Mouse (Mus musculus) neural tube, embryonic 13.5 days (tissue): ENCODE results near the gene Olfr697. TPM values are rescaled to one million over a fixed set of nuclear protein-coding genes. Genes with fewer than 3 reads are reported as not detected.

Experiments
- ATAC-seq: fragments of 200-750 bp; cut with Nextera tagmentation; 2 replicates; pipeline ENCODE4 v1.8.0; 2017; ENCODE audit warnings: low read depth, mild to moderate bottlenecking, moderate TSS enrichment, moderate library complexity
- H3K27ac ChIP-seq: fragments of 300-500 bp; sonication (generic); replicated peaks from 2 replicates; pipeline ENCODE4 v1.5.1; 2015; ENCODE audit warnings: moderate library complexity, mild to moderate bottlenecking, inconsistent platforms
- H3K27me3 ChIP-seq: fragments of 300-500 bp; sonication (generic); 2 replicates; pipeline ENCODE4 v1.6.1; 2015; ENCODE audit warnings: mild to moderate bottlenecking, inconsistent platforms
- H3K36me3 ChIP-seq: fragments of 300-500 bp; sonication (generic); 2 replicates; pipeline ENCODE4 v1.6.1; 2015; ENCODE audit warnings: mild to moderate bottlenecking, inconsistent platforms
- H3K4me1 ChIP-seq: fragments of 300-500 bp; sonication (generic); replicated peaks from 2 replicates; pipeline ENCODE4 v1.6.1; 2015; ENCODE audit warnings: inconsistent platforms
- H3K4me2 ChIP-seq: fragments of 300-500 bp; sonication (generic); 2 replicates; pipeline ENCODE4 v1.6.1; 2015; ENCODE audit warnings: inconsistent platforms, mild to moderate bottlenecking, moderate library complexity
- H3K4me3 ChIP-seq: fragments of 300-500 bp; sonication (generic); 2 replicates; pipeline ENCODE4 v1.5.1; 2015; ENCODE audit warnings: mild to moderate bottlenecking, inconsistent platforms
- H3K9ac ChIP-seq: fragments of 300-500 bp; sonication (generic); 2 replicates; pipeline ENCODE4 v1.6.1; 2015; ENCODE audit warnings: moderate library complexity, mild to moderate bottlenecking, inconsistent platforms
- H3K9me3 ChIP-seq: fragments of 300-500 bp; sonication (generic); 2 replicates; pipeline ENCODE4 v1.6.1; 2016; ENCODE audit warnings: inconsistent platforms
- WGBS: fragments of 180-500 bp; shearing (Covaris S2); methylation state at CpG from one replicate; pipeline ENCODE4 v1.1.7; 2015; 5-methylcytosine and 5-hydroxymethylcytosine counted together
- polyA plus RNA-seq: library from polyadenylated mRNA; unstranded; fragments of >200 nt; fragmentation: Nextera tagmentation; extraction: Ambion mirVana; gene quantifications from 2 replicates; pipeline ENCODE4 v1.2.1, GENCODE M21; 2015

Gene Olfr697
- polyA plus RNA-seq, 1 experiment from 2014 or later, result not detected

DNA sequence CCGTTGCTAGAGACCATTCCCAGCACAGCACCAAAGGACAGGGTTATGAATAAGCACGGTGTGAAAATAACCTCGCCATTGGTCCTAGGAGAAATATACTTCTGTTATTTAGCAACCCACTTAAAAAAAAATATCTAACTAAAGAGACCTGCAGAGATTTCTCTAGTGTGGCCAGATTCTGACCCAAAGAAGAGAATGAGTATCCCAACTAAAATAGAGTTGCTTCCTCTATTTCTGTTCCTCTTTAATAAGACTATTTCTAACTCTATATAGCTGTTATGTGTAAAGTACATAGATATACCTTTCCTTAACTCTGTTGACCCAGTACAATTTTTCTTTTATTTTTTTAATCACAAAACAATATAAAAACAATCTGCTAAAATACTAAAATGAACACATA, 49.3 kb downstream of the Olfr697 start:
- Histone ChIP-seq H3K27me3 (no peaks in the 10 kb centered on the region), H3K9me3 (no peaks in the 10 kb centered on the region), H3K9ac (no peak overlapping the region), H3K27ac (no peak overlapping the region), H3K36me3 (no peaks in the 10 kb centered on the region), H3K4me2 (no peak overlapping the region), H3K4me1 (no peaks in the 10 kb centered on the region), H3K4me3 (no peak overlapping the region)
- 91% methylated on average over 3 of the region's 3 CpGs for WGBS
- ATAC-seq, result no peak

- H3K4me3 ChIP-seq, result no peak within 1 kb of the TSS
- no peak within 1 kb of the TSS for H3K9ac ChIP-seq
- 88% methylated on average over 1 of the region's 1 CpGs for WGBS
- ATAC-seq, result no peak
- no peaks in the 10 kb centered on the region for H3K27me3 ChIP-seq
- H3K4me1 ChIP-seq, result no peaks in the 10 kb centered on the region
- no peak within 1 kb of the TSS for H3K4me2 ChIP-seq
- H3K9me3 ChIP-seq, result no peaks in the 10 kb centered on the region
- H3K36me3 ChIP-seq, result no peaks in the 10 kb centered on the region
- no peak within 1 kb of the TSS for H3K27ac ChIP-seq
Measured at GRCm38 (mm10) chr7:106691714-106692113, 50.5 kb downstream of the Olfr697 start, which contains the start of gene Olfr694. Olfr694 (minus strand) TSS chr7:106691814.

Other genes with a start within 250 kb of the Olfr697 start
- not detected in 2 replicates for gene Olfr693, start 61.9 kb downstream of the Olfr697 start, polyA plus RNA-seq
- gene Olfr694, start 50.6 kb downstream of the Olfr697 start, polyA plus RNA-seq, result not detected in 2 replicates
- not detected in 2 replicates for gene Olfr695, start 26.0 kb downstream of the Olfr697 start, polyA plus RNA-seq
- not detected in 2 replicates for gene Olfr698, start 13.0 kb upstream of the Olfr697 start, polyA plus RNA-seq
- not detected in 2 replicates for gene Olfr699, start 50.8 kb upstream of the Olfr697 start, polyA plus RNA-seq
- gene Olfr700, start 66.4 kb upstream of the Olfr697 start, polyA plus RNA-seq, result not detected in 2 replicates
- not detected in 2 replicates for gene Olfr701, start 71.7 kb upstream of the Olfr697 start, polyA plus RNA-seq
- not detected in 2 replicates for gene Olfr702, start 91.5 kb upstream of the Olfr697 start, polyA plus RNA-seq
- gene Olfr703, start 100.9 kb upstream of the Olfr697 start, polyA plus RNA-seq, result not detected in 2 replicates
- gene Olfr704, start 120.7 kb upstream of the Olfr697 start, polyA plus RNA-seq, result not detected in 2 replicates
- gene Olfr705, start 134.4 kb upstream of the Olfr697 start, polyA plus RNA-seq, result not detected in 2 replicates
- not detected in 2 replicates for gene Olfr706, start 145.7 kb upstream of the Olfr697 start, polyA plus RNA-seq
- gene Olfr707, start 158.8 kb upstream of the Olfr697 start, polyA plus RNA-seq, result not detected in 2 replicates
- not detected in 2 replicates for gene Olfr1532-ps1, start 165.6 kb upstream of the Olfr697 start, polyA plus RNA-seq
- gene Olfr709-ps1, start 189.8 kb upstream of the Olfr697 start, polyA plus RNA-seq, result not detected in 2 replicates
- gene Olfr710, start 205.9 kb upstream of the Olfr697 start, polyA plus RNA-seq, result not detected in 2 replicates
- not detected in 2 replicates for gene Olfr6, start 221.5 kb upstream of the Olfr697 start, polyA plus RNA-seq
- not detected in 2 replicates for gene Olfr711, start 233.0 kb upstream of the Olfr697 start, polyA plus RNA-seq